Mouse (Mus musculus): ENCODE measurements at regions not wholly inside any gene's neighbourhood (a gene's known extent, or its start where the extent isn't known, plus 50 kb on each side); places are given as distances from the start of the nearest gene placed in this dataset.

DNA sequence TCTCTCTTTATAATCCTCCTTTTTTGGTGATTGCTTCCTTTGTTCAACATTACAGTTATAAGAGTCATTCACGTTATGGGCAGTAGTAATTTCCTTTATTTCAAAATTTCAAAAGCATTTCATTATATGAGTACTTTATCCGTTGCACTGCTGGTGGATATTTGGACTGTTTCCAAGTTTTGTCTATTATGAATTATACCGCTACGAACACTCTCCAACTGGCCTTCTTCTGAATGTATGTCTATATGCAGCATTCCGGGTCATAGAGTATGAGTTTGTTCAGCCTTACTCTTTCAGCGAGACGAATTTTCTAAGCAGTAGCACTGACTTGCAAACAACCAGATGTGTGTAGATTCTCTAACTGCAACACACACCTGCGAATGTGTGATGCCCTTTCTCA lies 57.8 kb downstream of the Dusp6 start:
- ATAC-seq (ENCODE audit: insufficient number of reproducible peaks, low FRiP score, low TSS enrichment, low read depth) (no peak), DNase-seq (ENCODE audit: low spot score) (no peak)
- Histone ChIP-seq H3K27me3 (ENCODE audit: control insufficient read depth, insufficient read depth, low read length) (no peaks in the 10 kb centered on the region), H3K9me3 (ENCODE audit: control insufficient read depth, low read length) (no peaks in the 10 kb centered on the region), H3K9ac (ENCODE audit: low read length) (no peak overlapping the region), H3K4me2 (ENCODE audit: low read depth, severe bottlenecking) (no peak overlapping the region), H3K4me1 (ENCODE audit: control insufficient read depth, insufficient read depth, low read length) (no peaks in the 10 kb centered on the region), H3K36me3 (ENCODE audit: control insufficient read depth, insufficient read depth, low read length) (no peaks in the 10 kb centered on the region), H3K27ac (replicated peaks; ENCODE audit: low read depth, low read length) (no peak overlapping the region), H3K4me3 (ENCODE audit: low read depth, low read length) (no peak overlapping the region)
- WGBS: 93% methylated on average over 8 of the region's 8 CpGs

DNA sequence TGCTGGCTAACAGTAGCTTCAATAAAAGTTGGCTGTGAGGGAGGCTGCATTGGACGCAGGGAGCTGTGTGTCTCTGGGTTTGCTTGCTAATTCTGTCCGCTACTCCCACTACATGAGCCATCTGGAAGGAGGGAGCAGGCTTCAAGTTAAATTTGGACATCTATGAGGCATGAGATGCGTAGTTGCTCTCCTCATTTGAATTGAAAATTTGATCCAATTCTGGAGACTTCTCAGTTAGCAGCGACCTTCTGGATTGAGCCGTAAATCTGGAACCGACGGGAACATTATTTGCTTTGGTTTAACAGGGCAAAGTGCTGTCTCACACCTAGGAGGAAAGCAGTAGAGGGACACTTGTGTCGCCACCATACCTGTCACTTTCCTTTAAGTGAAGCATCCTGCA lies 60.3 kb downstream of the Dusp6 start:
- no peaks in the 10 kb centered on the region for H3K36me3 ChIP-seq (ENCODE audit: control insufficient read depth, insufficient read depth, low read length)
- DNase-seq (ENCODE audit: low spot score) (no peak), ATAC-seq (ENCODE audit: insufficient number of reproducible peaks, low FRiP score, low TSS enrichment, low read depth) (no peak)
- no peak overlapping the region for H3K27ac ChIP-seq (replicated peaks; ENCODE audit: low read depth, low read length)
- no peak overlapping the region for H3K9ac ChIP-seq (ENCODE audit: low read length)
- 75% methylated on average over 8 of the region's 8 CpGs for WGBS
- no peaks in the 10 kb centered on the region for H3K27me3 ChIP-seq (ENCODE audit: control insufficient read depth, insufficient read depth, low read length)
- no peak overlapping the region for H3K4me3 ChIP-seq (ENCODE audit: low read depth, low read length)
- H3K9me3 ChIP-seq (ENCODE audit: control insufficient read depth, low read length): no peaks in the 10 kb centered on the region
- no peak overlapping the region for H3K4me2 ChIP-seq (ENCODE audit: low read depth, severe bottlenecking)
- H3K4me1 ChIP-seq (ENCODE audit: control insufficient read depth, insufficient read depth, low read length): no peaks in the 10 kb centered on the region

DNA sequence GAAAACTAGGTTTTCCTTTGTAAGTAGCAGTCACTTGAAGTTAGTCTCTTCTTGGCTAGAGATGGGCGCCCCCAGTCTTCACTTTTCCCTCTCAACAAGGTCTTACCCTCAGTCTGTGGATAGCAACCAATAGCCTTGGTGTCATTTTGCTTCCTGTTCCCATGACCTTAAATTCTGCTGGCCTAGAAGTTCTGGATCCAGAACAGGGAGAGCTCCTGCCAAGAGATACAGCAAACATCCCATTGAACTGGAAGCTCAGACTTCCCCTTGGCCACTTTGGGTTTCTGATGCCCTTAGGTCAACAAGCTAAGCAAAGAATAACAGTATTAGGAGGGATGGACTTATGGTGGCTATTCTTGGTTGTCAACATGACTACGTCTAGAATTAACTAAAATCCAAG lies 64.5 kb downstream of the Dusp6 start:
- no peaks in the 10 kb centered on the region for H3K9me3 ChIP-seq (ENCODE audit: control insufficient read depth, low read length)
- no peak overlapping the region for H3K27ac ChIP-seq (replicated peaks; ENCODE audit: low read depth, low read length)
- no peak overlapping the region for H3K4me2 ChIP-seq (ENCODE audit: low read depth, severe bottlenecking)
- H3K4me3 ChIP-seq (ENCODE audit: low read depth, low read length): no peak overlapping the region
- peaks cover 3% of the 10 kb centered on the region; the same call in 1 of the 2 replicates for H3K4me1 ChIP-seq (ENCODE audit: control insufficient read depth, insufficient read depth, low read length)
- no peak overlapping the region for H3K9ac ChIP-seq (ENCODE audit: low read length)
- DNase-seq (ENCODE audit: low spot score) (no peak), ATAC-seq (ENCODE audit: insufficient number of reproducible peaks, low FRiP score, low TSS enrichment, low read depth) (no peak)
- no peaks in the 10 kb centered on the region for H3K36me3 ChIP-seq (ENCODE audit: control insufficient read depth, insufficient read depth, low read length)
- H3K27me3 ChIP-seq (ENCODE audit: control insufficient read depth, insufficient read depth, low read length): no peaks in the 10 kb centered on the region
- 90% methylated on average over 2 of the region's 2 CpGs for WGBS

DNA sequence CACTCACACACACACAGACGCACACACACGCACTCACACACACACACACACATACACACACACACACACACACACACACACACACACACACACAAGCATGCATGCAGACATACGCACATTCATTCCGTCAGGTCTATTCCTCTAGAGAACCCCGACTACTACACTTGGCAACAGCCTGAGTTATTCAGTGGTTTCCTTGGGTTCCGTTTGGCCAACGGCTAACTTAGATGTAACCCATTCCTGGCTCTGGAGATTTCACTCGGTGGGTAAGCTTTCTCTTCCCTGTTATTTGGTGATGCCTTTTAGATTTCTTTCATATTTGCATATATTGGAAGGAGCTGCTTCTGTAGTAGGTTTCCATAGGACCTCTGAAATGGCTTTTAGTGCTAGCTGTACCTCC lies 65.5 kb downstream of the Dusp6 start:
- no peak overlapping the region for H3K27ac ChIP-seq (replicated peaks; ENCODE audit: low read depth, low read length)
- 96% methylated on average over 8 of the region's 8 CpGs for WGBS
- no peak overlapping the region for H3K4me3 ChIP-seq (ENCODE audit: low read depth, low read length)

DNA sequence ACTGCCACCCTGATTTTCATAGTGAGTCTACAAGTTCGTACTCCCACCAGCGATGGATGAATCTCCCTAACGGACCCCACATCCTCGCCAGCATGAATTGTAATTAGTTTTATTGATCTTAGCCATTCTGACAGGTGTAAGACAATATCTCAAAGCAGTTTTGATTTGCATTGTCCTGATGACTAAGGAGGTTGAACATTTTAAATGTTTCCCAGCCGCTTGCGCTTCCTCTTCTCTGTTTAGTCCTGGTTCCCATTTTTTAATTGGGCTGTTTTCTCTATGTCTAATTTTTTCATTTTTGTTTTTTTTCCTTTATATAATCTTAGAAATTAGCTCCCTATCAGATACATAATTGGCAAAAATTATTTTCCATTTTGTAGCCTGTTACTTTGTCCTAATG lies 66.4 kb downstream of the Dusp6 start:
- DNase-seq (ENCODE audit: low spot score): no peak
- Histone ChIP-seq H3K4me3 (ENCODE audit: low read depth, low read length) (no peak overlapping the region), H3K9me3 (ENCODE audit: control insufficient read depth, low read length) (no peaks in the 10 kb centered on the region), H3K9ac (ENCODE audit: low read length) (no peak overlapping the region), H3K4me2 (ENCODE audit: low read depth, severe bottlenecking) (no peak overlapping the region), H3K27ac (replicated peaks; ENCODE audit: low read depth, low read length) (no peak overlapping the region), H3K4me1 (ENCODE audit: control insufficient read depth, insufficient read depth, low read length) (peaks cover 3% of the 10 kb centered on the region; the same call in 1 of the 2 replicates), H3K36me3 (ENCODE audit: control insufficient read depth, insufficient read depth, low read length) (no peaks in the 10 kb centered on the region), H3K27me3 (ENCODE audit: control insufficient read depth, insufficient read depth, low read length) (no peaks in the 10 kb centered on the region)
- 88% methylated on average over 6 of the region's 6 CpGs for WGBS
- ATAC-seq (ENCODE audit: insufficient number of reproducible peaks, low FRiP score, low TSS enrichment, low read depth): no peak

More for the DNA sequence above, 65.5 kb downstream of the Dusp6 start:
- peaks cover 3% of the 10 kb centered on the region; the same call in 1 of the 2 replicates for H3K4me1 ChIP-seq (ENCODE audit: control insufficient read depth, insufficient read depth, low read length)
- H3K9ac ChIP-seq (ENCODE audit: low read length): no peak overlapping the region
- no peaks in the 10 kb centered on the region for H3K27me3 ChIP-seq (ENCODE audit: control insufficient read depth, insufficient read depth, low read length)
- no peak for DNase-seq (ENCODE audit: low spot score)
- H3K9me3 ChIP-seq (ENCODE audit: control insufficient read depth, low read length): no peaks in the 10 kb centered on the region
- no peak overlapping the region for H3K4me2 ChIP-seq (ENCODE audit: low read depth, severe bottlenecking)
- no peak for ATAC-seq (ENCODE audit: insufficient number of reproducible peaks, low FRiP score, low TSS enrichment, low read depth)
- H3K36me3 ChIP-seq (ENCODE audit: control insufficient read depth, insufficient read depth, low read length): no peaks in the 10 kb centered on the region

DNA sequence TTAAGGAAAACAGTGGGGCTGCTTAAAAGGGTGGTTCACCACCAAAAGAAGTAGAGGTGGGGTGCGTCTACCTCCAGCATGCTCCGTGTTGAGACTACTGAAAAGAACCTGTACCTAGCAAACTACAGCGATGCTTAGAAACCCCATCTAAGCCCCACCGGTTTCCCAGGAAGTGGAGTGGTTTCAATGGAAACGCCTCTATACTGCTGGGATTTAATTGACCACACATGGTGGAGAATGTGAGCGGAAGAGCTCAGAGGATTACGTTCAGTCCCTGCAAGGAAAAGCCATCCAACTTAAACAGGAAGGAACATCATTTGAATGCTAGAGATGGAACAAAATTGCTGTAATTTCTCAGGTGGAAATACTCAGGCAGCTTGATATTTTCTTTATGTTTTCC lies 67.5 kb downstream of the Dusp6 start:
- H3K27me3 ChIP-seq (ENCODE audit: control insufficient read depth, insufficient read depth, low read length): no peaks in the 10 kb centered on the region
- H3K4me3 ChIP-seq (ENCODE audit: low read depth, low read length): no peak overlapping the region
- WGBS: 24% methylated on average over 7 of the region's 7 CpGs
- peaks cover 3% of the 10 kb centered on the region; the same call in 1 of the 2 replicates for H3K4me1 ChIP-seq (ENCODE audit: control insufficient read depth, insufficient read depth, low read length)
- H3K36me3 ChIP-seq (ENCODE audit: control insufficient read depth, insufficient read depth, low read length): no peaks in the 10 kb centered on the region
- H3K27ac ChIP-seq (replicated peaks; ENCODE audit: low read depth, low read length): no peak overlapping the region
- ATAC-seq (ENCODE audit: insufficient number of reproducible peaks, low FRiP score, low TSS enrichment, low read depth) (no peak), DNase-seq (ENCODE audit: low spot score) (no peak)
- no peak overlapping the region for H3K9ac ChIP-seq (ENCODE audit: low read length)
- H3K9me3 ChIP-seq (ENCODE audit: control insufficient read depth, low read length): no peaks in the 10 kb centered on the region
- no peak overlapping the region for H3K4me2 ChIP-seq (ENCODE audit: low read depth, severe bottlenecking)

DNA sequence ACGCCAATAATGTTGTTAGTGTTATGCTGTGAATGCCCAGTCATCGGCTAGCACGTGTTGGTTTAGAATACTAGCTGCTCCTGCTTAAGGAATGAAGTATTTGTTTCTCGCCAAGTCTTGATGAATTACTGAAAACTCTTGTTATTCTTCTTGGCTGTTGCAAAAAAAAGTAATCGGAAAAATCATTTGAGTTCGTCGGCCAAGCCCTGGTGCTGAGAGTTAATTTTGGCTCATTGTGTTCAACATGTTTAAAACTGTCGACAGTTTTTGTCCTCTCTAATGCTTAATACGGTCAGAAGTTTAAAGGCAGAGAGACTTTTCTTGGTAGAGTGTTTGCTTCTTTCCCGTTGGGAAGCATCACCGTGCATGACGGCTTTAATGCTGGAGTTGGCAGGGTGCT lies 68.8 kb downstream of the Dusp6 start:
- Histone ChIP-seq H3K9me3 (ENCODE audit: control insufficient read depth, low read length) (no peaks in the 10 kb centered on the region), H3K27me3 (ENCODE audit: control insufficient read depth, insufficient read depth, low read length) (no peaks in the 10 kb centered on the region), H3K4me1 (ENCODE audit: control insufficient read depth, insufficient read depth, low read length) (peaks cover 3% of the 10 kb centered on the region; the same call in 1 of the 2 replicates), H3K4me2 (ENCODE audit: low read depth, severe bottlenecking) (no peak overlapping the region), H3K27ac (replicated peaks; ENCODE audit: low read depth, low read length) (no peak overlapping the region), H3K9ac (ENCODE audit: low read length) (no peak overlapping the region), H3K36me3 (ENCODE audit: control insufficient read depth, insufficient read depth, low read length) (no peaks in the 10 kb centered on the region), H3K4me3 (ENCODE audit: low read depth, low read length) (no peak overlapping the region)
- ATAC-seq (ENCODE audit: insufficient number of reproducible peaks, low FRiP score, low TSS enrichment, low read depth): no peak
- no peak for DNase-seq (ENCODE audit: low spot score)
- 93% methylated on average over 12 of the region's 12 CpGs for WGBS

DNA sequence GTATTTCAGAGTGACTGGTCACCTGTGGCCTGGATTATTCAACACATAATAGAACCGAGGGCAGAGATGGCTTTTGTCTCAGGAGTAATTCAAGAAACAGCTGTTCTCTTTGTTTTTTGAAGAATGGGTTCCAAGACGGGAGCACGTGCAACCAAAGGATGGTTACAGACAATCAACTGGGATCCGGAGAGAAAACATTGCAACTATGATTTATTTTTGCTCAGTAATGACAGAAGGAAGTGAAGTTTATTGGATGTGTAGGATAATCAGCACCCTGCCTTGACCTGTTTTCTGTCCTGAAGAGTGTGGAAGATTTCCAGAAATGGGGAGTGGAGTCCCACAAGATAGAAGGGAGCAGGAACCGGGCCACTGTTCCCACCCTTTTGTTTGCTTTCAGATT lies 70.8 kb downstream of the Dusp6 start:
- H3K9me3 ChIP-seq (ENCODE audit: control insufficient read depth, low read length): no peaks in the 10 kb centered on the region
- H3K36me3 ChIP-seq (ENCODE audit: control insufficient read depth, insufficient read depth, low read length): no peaks in the 10 kb centered on the region
- peaks cover 3% of the 10 kb centered on the region; the same call in 1 of the 2 replicates for H3K4me1 ChIP-seq (ENCODE audit: control insufficient read depth, insufficient read depth, low read length)
- 86% methylated on average over 5 of the region's 5 CpGs for WGBS
- no peak overlapping the region for H3K27ac ChIP-seq (replicated peaks; ENCODE audit: low read depth, low read length)
- H3K4me3 ChIP-seq (ENCODE audit: low read depth, low read length): no peak overlapping the region
- ATAC-seq (ENCODE audit: insufficient number of reproducible peaks, low FRiP score, low TSS enrichment, low read depth): no peak
- H3K4me2 ChIP-seq (ENCODE audit: low read depth, severe bottlenecking): no peak overlapping the region
- no peaks in the 10 kb centered on the region for H3K27me3 ChIP-seq (ENCODE audit: control insufficient read depth, insufficient read depth, low read length)
- no peak for DNase-seq (ENCODE audit: low spot score)
- H3K9ac ChIP-seq (ENCODE audit: low read length): no peak overlapping the region

DNA sequence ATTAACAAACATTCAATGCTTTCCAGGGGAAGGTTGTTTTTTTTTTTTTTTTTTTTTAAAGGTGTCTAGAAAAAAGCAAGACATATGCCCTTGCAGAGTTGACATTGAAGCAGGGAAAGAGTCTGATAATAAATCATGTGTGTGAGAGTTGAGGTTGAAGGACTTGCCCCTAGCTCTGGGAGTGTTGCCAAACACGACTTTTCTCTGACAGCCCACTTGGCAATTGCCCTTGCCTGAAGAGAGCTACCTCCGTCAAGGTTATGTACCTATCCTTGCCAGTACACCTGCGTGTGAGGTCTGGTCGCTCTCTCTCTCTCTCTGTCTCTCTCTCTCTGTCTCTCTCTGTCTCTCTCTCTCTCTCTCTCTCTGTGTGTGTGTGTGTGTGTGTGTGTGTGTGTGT lies 73.1 kb downstream of the Dusp6 start:
- ATAC-seq (ENCODE audit: insufficient number of reproducible peaks, low FRiP score, low TSS enrichment, low read depth): no peak
- H3K4me3 ChIP-seq (ENCODE audit: low read depth, low read length): no peak overlapping the region
- H3K4me2 ChIP-seq (ENCODE audit: low read depth, severe bottlenecking): no peak overlapping the region
- no peaks in the 10 kb centered on the region for H3K36me3 ChIP-seq (ENCODE audit: control insufficient read depth, insufficient read depth, low read length)
- H3K4me1 ChIP-seq (ENCODE audit: control insufficient read depth, insufficient read depth, low read length): no peaks in the 10 kb centered on the region
- H3K9me3 ChIP-seq (ENCODE audit: control insufficient read depth, low read length): no peaks in the 10 kb centered on the region
- H3K27me3 ChIP-seq (ENCODE audit: control insufficient read depth, insufficient read depth, low read length): no peaks in the 10 kb centered on the region
- no peak for DNase-seq (ENCODE audit: low spot score)
- 81% methylated on average over 4 of the region's 4 CpGs for WGBS
- H3K27ac ChIP-seq (replicated peaks; ENCODE audit: low read depth, low read length): no peak overlapping the region
- no peak overlapping the region for H3K9ac ChIP-seq (ENCODE audit: low read length)

All from limb, embryonic 11.5 days (tissue).